ENCODE assay signal across 14 mouse cellular contexts in genomic region chr13:83268663-83269062, GRCm38 (mm10).
"Had no signal": no experiment of that assay in that cellular context is flagged by ENCODE, and none has a peak within 500 bp of the region (broad histone marks: within the 10 kb centered on the region; RNA-seq: fewer than 3 reads in every experiment).

No protein-coding gene starts in this region.

- H3K9ac ChIP-seq: liver, embryonic 14.5 days; midbrain, embryonic 13.5 days had no signal

- H3K4me1 ChIP-seq: limb, embryonic 10.5 days; midbrain, embryonic 13.5 days had no signal

- ATAC-seq: inflammation-experienced regulatory T-cells, adult 6 months; intestine, postnatal 0 days; midbrain, embryonic 13.5 days had no signal

- H3K4me3 ChIP-seq: layer of hippocampus, adult 2 months; limb, embryonic 10.5 days; midbrain, embryonic 13.5 days had no signal

- H3K9me3 ChIP-seq: limb, embryonic 10.5 days; midbrain, embryonic 13.5 days had no signal

- H3K4me2 ChIP-seq: midbrain, embryonic 13.5 days had no signal

- H3K36me3 ChIP-seq: limb, embryonic 10.5 days; midbrain, embryonic 13.5 days had no signal

- H3K27ac ChIP-seq: layer of hippocampus, adult 2 months; limb, embryonic 10.5 days; liver, embryonic 14.5 days; macrophage; midbrain, embryonic 13.5 days had no signal

- DNase-seq: kidney, adult 8-10 months; kidney, postnatal 10 days; kidney, postnatal 4 days; lung, adult 2 months; lung, postnatal 14 days; right cerebral cortex, postnatal 14 days; thymus, postnatal 14 days had no signal

- H3K27me3 ChIP-seq: midbrain, embryonic 13.5 days had no signal
